Mouse (Mus musculus): ENCODE measurements around the gene Gm20716. TPM values are rescaled to one million over a fixed set of nuclear protein-coding genes. Genes with fewer than 3 reads are reported as not detected.

Gene Gm20716
- polyA plus RNA-seq, 1 experiment = 67.8 TPM

GRCm38 (mm10) chr2:168259046-168259445 is 28.9 kb upstream of the Gm20716 start:
- H3K9ac ChIP-seq (ENCODE audit: low read depth, poor library complexity, severe bottlenecking) = no peak overlapping the region
- no peak overlapping the region for H3K27ac ChIP-seq (ENCODE audit: insufficient read depth, low read length)
- H3K4me1 ChIP-seq (ENCODE audit: control insufficient read depth, insufficient read depth, low read length) = no peaks in the 10 kb centered on the region
- TF ChIP-seq CTCF (IDR thresholded peaks at IDR 0.05; ENCODE audit: low read depth, low read length) = no peak
- H3K4me3 ChIP-seq (ENCODE audit: low read depth, low read length) = no peak overlapping the region
- no peaks in the 10 kb centered on the region for H3K27me3 ChIP-seq (ENCODE audit: control insufficient read depth, insufficient read depth, low read length, poor library complexity, severe bottlenecking)
- H3K9me3 ChIP-seq (replicated peaks; ENCODE audit: control insufficient read depth, insufficient read depth, low read length, poor library complexity, severe bottlenecking) = no peaks in the 10 kb centered on the region
- H3K36me3 ChIP-seq (ENCODE audit: control insufficient read depth, insufficient read depth, low read length, poor library complexity, severe bottlenecking) = no peaks in the 10 kb centered on the region

GRCm38 (mm10) chr2:168257188-168257587 is 27.0 kb upstream of the Gm20716 start:
- Histone ChIP-seq H3K27me3 (ENCODE audit: control insufficient read depth, insufficient read depth, low read length, poor library complexity, severe bottlenecking) (no peaks in the 10 kb centered on the region), H3K27ac (ENCODE audit: insufficient read depth, low read length) (no peak overlapping the region), H3K9me3 (replicated peaks; ENCODE audit: control insufficient read depth, insufficient read depth, low read length, poor library complexity, severe bottlenecking) (no peaks in the 10 kb centered on the region), H3K4me3 (ENCODE audit: low read depth, low read length) (no peak overlapping the region), H3K4me1 (ENCODE audit: control insufficient read depth, insufficient read depth, low read length) (peaks cover 2% of the 10 kb centered on the region), H3K36me3 (ENCODE audit: control insufficient read depth, insufficient read depth, low read length, poor library complexity, severe bottlenecking) (no peaks in the 10 kb centered on the region), H3K9ac (ENCODE audit: low read depth, poor library complexity, severe bottlenecking) (no peak overlapping the region)
- TF ChIP-seq POLR2A (IDR thresholded peaks at IDR 0.05; ENCODE audit: insufficient read depth, low read length) (no peak), CTCF (IDR thresholded peaks at IDR 0.05; ENCODE audit: low read depth, low read length) (no peak)

GRCm38 (mm10) chr2:168256506-168256905 is 26.3 kb upstream of the Gm20716 start:
- H3K27ac ChIP-seq (ENCODE audit: insufficient read depth, low read length) = no peak overlapping the region
- H3K9me3 ChIP-seq (replicated peaks; ENCODE audit: control insufficient read depth, insufficient read depth, low read length, poor library complexity, severe bottlenecking) = no peaks in the 10 kb centered on the region
- H3K4me1 ChIP-seq (ENCODE audit: control insufficient read depth, insufficient read depth, low read length) = peaks cover 2% of the 10 kb centered on the region
- H3K27me3 ChIP-seq (ENCODE audit: control insufficient read depth, insufficient read depth, low read length, poor library complexity, severe bottlenecking) = no peaks in the 10 kb centered on the region
- no peak overlapping the region for H3K4me3 ChIP-seq (ENCODE audit: low read depth, low read length)
- no peaks in the 10 kb centered on the region for H3K36me3 ChIP-seq (ENCODE audit: control insufficient read depth, insufficient read depth, low read length, poor library complexity, severe bottlenecking)
- no peak overlapping the region for H3K9ac ChIP-seq (ENCODE audit: low read depth, poor library complexity, severe bottlenecking)
- TF ChIP-seq POLR2A (IDR thresholded peaks at IDR 0.05; ENCODE audit: insufficient read depth, low read length) = no peak
- TF ChIP-seq CTCF (IDR thresholded peaks at IDR 0.05; ENCODE audit: low read depth, low read length) = no peak
- TF ChIP-seq EP300 (IDR thresholded peaks at IDR 0.05; ENCODE audit: insufficient read depth, low read depth, low read length) = no peak

- Histone ChIP-seq H3K4me3 (ENCODE audit: low read depth, low read length) (no peak overlapping the region), H3K9ac (ENCODE audit: low read depth, poor library complexity, severe bottlenecking) (no peak overlapping the region), H3K4me1 (ENCODE audit: control insufficient read depth, insufficient read depth, low read length) (peaks cover 2% of the 10 kb centered on the region), H3K27ac (ENCODE audit: insufficient read depth, low read length) (no peak overlapping the region), H3K36me3 (ENCODE audit: control insufficient read depth, insufficient read depth, low read length, poor library complexity, severe bottlenecking) (no peaks in the 10 kb centered on the region), H3K9me3 (replicated peaks; ENCODE audit: control insufficient read depth, insufficient read depth, low read length, poor library complexity, severe bottlenecking) (no peaks in the 10 kb centered on the region), H3K27me3 (ENCODE audit: control insufficient read depth, insufficient read depth, low read length, poor library complexity, severe bottlenecking) (no peaks in the 10 kb centered on the region)
- TF ChIP-seq EP300 (IDR thresholded peaks at IDR 0.05; ENCODE audit: insufficient read depth, low read depth, low read length) (no peak), CTCF (IDR thresholded peaks at IDR 0.05; ENCODE audit: low read depth, low read length) (no peak), POLR2A (IDR thresholded peaks at IDR 0.05; ENCODE audit: insufficient read depth, low read length) (no peak)
Observed at GRCm38 (mm10) chr2:168253822-168254221, 23.7 kb upstream of the Gm20716 start.

- H3K27me3 ChIP-seq (ENCODE audit: control insufficient read depth, insufficient read depth, low read length, poor library complexity, severe bottlenecking) = no peaks in the 10 kb centered on the region
- TF ChIP-seq EP300 (IDR thresholded peaks at IDR 0.05; ENCODE audit: insufficient read depth, low read depth, low read length) (no peak), POLR2A (IDR thresholded peaks at IDR 0.05; ENCODE audit: insufficient read depth, low read length) (no peak), CTCF (IDR thresholded peaks at IDR 0.05; ENCODE audit: low read depth, low read length) (peak; percentile 79)
- H3K27ac ChIP-seq (ENCODE audit: insufficient read depth, low read length) = no peak overlapping the region
- H3K9ac ChIP-seq (ENCODE audit: low read depth, poor library complexity, severe bottlenecking) = no peak overlapping the region
- no peaks in the 10 kb centered on the region for H3K36me3 ChIP-seq (ENCODE audit: control insufficient read depth, insufficient read depth, low read length, poor library complexity, severe bottlenecking)
- H3K9me3 ChIP-seq (replicated peaks; ENCODE audit: control insufficient read depth, insufficient read depth, low read length, poor library complexity, severe bottlenecking) = no peaks in the 10 kb centered on the region
- peaks cover 2% of the 10 kb centered on the region for H3K4me1 ChIP-seq (ENCODE audit: control insufficient read depth, insufficient read depth, low read length)
- H3K4me3 ChIP-seq (ENCODE audit: low read depth, low read length) = peak overlapping the region; percentile 66
Observed at GRCm38 (mm10) chr2:168252639-168253292, 22.6 kb upstream of the Gm20716 start.

GRCm38 (mm10) chr2:168250270-168250669 is 20.1 kb upstream of the Gm20716 start:
- Histone ChIP-seq H3K36me3 (ENCODE audit: control insufficient read depth, insufficient read depth, low read length, poor library complexity, severe bottlenecking) (no peaks in the 10 kb centered on the region), H3K27ac (ENCODE audit: insufficient read depth, low read length) (no peak overlapping the region), H3K4me3 (ENCODE audit: low read depth, low read length) (no peak overlapping the region), H3K9me3 (replicated peaks; ENCODE audit: control insufficient read depth, insufficient read depth, low read length, poor library complexity, severe bottlenecking) (no peaks in the 10 kb centered on the region), H3K4me1 (ENCODE audit: control insufficient read depth, insufficient read depth, low read length) (peaks cover 2% of the 10 kb centered on the region), H3K27me3 (ENCODE audit: control insufficient read depth, insufficient read depth, low read length, poor library complexity, severe bottlenecking) (no peaks in the 10 kb centered on the region), H3K9ac (ENCODE audit: low read depth, poor library complexity, severe bottlenecking) (no peak overlapping the region)
- TF ChIP-seq CTCF (IDR thresholded peaks at IDR 0.05; ENCODE audit: low read depth, low read length) = peak; percentile 88
- TF ChIP-seq POLR2A (IDR thresholded peaks at IDR 0.05; ENCODE audit: insufficient read depth, low read length) = no peak
- TF ChIP-seq EP300 (IDR thresholded peaks at IDR 0.05; ENCODE audit: insufficient read depth, low read depth, low read length) = no peak

All from ES-Bruce4 (cell line).